Mouse (Mus musculus) liver, adult 2 months (tissue): ENCODE results near the gene Mcm3. TPM values are rescaled to one million over a fixed set of nuclear protein-coding genes. Genes with fewer than 3 reads are reported as not detected.
"Not testable (repeated sequence)": the region's sequence is repeated elsewhere in the genome, so short reads cannot be mapped to it uniquely, and the experiment has no call there.

Source experiments
- DNase-seq: peaks from one replicate; pipeline ENCODE4 v3.0.0-alpha.2; 2011; ENCODE audit warnings: low read depth, low spot score; ENCODE audit errors: extremely low read depth
- H3K27ac ChIP-seq: fragments of 200-500 bp; replicated peaks from 2 replicates; pipeline ENCODE4 v1.5.1; 2012; ENCODE audit warnings: low read depth, mild to moderate bottlenecking, control low read depth, inconsistent platforms, low read length; ENCODE audit not compliant: insufficient read depth
- H3K27me3 ChIP-seq: fragments of 200-500 bp; 2 replicates; pipeline ENCODE4 v1.6.1; 2012; ENCODE audit warnings: mild to moderate bottlenecking, moderate library complexity, low read length, inconsistent platforms; ENCODE audit not compliant: control insufficient read depth, insufficient read depth
- H3K36me3 ChIP-seq: fragments of 200-500 bp; 2 replicates; pipeline ENCODE4 v1.6.1; 2012; ENCODE audit warnings: low read length, inconsistent platforms; ENCODE audit not compliant: control insufficient read depth, insufficient read depth
- H3K4me1 ChIP-seq: fragments of 200-500 bp; 2 replicates; pipeline ENCODE4 v1.6.1; 2011; ENCODE audit warnings: low read length; ENCODE audit not compliant: control insufficient read depth, insufficient read depth
- H3K4me3 ChIP-seq: fragments of 200-500 bp; 2 replicates; pipeline ENCODE4 v1.5.1; 2011; ENCODE audit warnings: low read depth, mild to moderate bottlenecking, control low read depth, low read length, moderate library complexity; ENCODE audit not compliant: insufficient read depth
- H3K79me2 ChIP-seq: fragments of 200-500 bp; 2 replicates; pipeline ENCODE4 v1.6.1; 2012; ENCODE audit warnings: inconsistent platforms, mild to moderate bottlenecking, low read length, moderate library complexity; ENCODE audit not compliant: control insufficient read depth, insufficient read depth
- H3K9ac ChIP-seq: fragments of 200-500 bp; 2 replicates; pipeline ENCODE4 v1.6.1; 2012; ENCODE audit warnings: low read depth, mild to moderate bottlenecking, control low read depth, inconsistent platforms, low read length
- CTCF ChIP-seq: fragments of 200-500 bp; IDR thresholded peaks from 2 replicates; pipeline ENCODE4 v1.5.1; 2011; ENCODE audit warnings: low read depth, low read length, control low read depth
- POLR2A ChIP-seq: fragments of 200-500 bp; IDR thresholded peaks from 2 replicates; pipeline ENCODE4 v1.6.1; 2011; ENCODE audit warnings: low read length, control low read depth; ENCODE audit not compliant: insufficient read depth; ENCODE audit errors: extremely low read depth
- WGBS: fragments of 180-500 bp; shearing (Covaris S2); methylation state at CpG from one replicate; pipeline ENCODE4 v1.1.7; 2018; 5-methylcytosine and 5-hydroxymethylcytosine counted together
- polyA plus RNA-seq: library from polyadenylated mRNA; depleted of rRNA; stranded (reverse); fragments of >200 nt; gene quantifications from 2 replicates; pipeline ENCODE4 v1.2.3, GENCODE M21; 2012
- total RNA-seq: library from RNA; depleted of rRNA; stranded (reverse); fragments of >200 nt; gene quantifications from 2 replicates; pipeline ENCODE4 v1.2.3, GENCODE M21; 2014

Gene Mcm3
- total and polyA plus RNA-seq, 2 experiments = 1.9 to 4.4 TPM

DNA sequence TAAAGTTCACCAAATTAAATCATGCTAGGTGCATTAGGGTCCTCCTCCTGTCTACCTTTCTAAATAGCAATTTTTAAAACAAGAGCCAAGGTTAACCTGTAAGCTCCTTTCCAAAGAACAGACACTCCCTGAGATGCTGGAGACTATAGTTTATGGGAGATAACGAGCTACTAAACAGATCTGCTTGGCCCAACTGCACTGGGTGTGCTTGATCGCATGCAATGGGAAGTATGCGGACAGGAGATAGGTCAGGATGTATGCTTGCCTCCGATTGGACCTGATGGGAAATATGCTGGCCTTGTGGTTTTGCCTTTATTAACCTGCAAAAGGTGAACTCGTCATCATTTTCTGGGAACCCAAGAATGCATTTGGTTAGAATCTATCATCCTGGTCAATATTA is 24.9 kb downstream of the Mcm3 start:
- no peak for DNase-seq
- Histone ChIP-seq H3K79me2 (no peaks in the 10 kb centered on the region), H3K36me3 (no peaks in the 10 kb centered on the region), H3K27me3 (no peaks in the 10 kb centered on the region), H3K4me3 (no peak overlapping the region), H3K9ac (no peak overlapping the region), H3K4me1 (no peaks in the 10 kb centered on the region), H3K27ac (no peak overlapping the region)
- 92% methylated on average over 5 of the region's 5 CpGs for WGBS
- TF ChIP-seq CTCF (no peak), POLR2A (no peak)

DNA sequence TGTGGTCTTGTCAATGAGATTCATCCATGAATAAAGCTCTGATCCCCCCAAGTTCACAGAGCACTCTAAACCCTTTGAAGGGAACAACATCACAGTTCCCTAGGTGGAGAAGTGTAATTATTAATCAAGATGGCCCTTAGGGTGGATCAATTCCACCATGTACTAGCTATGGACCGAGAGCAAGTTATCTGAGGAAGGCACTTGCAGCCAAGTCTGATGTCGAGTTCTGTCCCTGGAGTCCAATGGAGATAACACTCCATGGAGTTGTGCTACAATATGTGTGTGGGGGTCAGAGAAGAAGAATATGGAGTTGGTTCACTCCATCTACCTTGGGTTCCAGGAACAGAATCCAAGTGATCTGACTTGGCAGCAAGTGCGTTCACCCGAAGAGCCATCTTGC is 25.4 kb downstream of the Mcm3 start:
- H3K4me1 ChIP-seq = no peaks in the 10 kb centered on the region
- no peak for DNase-seq
- WGBS = 87% methylated on average over 4 of the region's 4 CpGs
- TF ChIP-seq CTCF = no peak
- no peak for TF ChIP-seq POLR2A
- H3K27ac ChIP-seq = no peak overlapping the region
- H3K9ac ChIP-seq = no peak overlapping the region
- no peaks in the 10 kb centered on the region for H3K79me2 ChIP-seq
- H3K27me3 ChIP-seq = no peaks in the 10 kb centered on the region
- H3K36me3 ChIP-seq = no peaks in the 10 kb centered on the region
- no peak overlapping the region for H3K4me3 ChIP-seq

DNA sequence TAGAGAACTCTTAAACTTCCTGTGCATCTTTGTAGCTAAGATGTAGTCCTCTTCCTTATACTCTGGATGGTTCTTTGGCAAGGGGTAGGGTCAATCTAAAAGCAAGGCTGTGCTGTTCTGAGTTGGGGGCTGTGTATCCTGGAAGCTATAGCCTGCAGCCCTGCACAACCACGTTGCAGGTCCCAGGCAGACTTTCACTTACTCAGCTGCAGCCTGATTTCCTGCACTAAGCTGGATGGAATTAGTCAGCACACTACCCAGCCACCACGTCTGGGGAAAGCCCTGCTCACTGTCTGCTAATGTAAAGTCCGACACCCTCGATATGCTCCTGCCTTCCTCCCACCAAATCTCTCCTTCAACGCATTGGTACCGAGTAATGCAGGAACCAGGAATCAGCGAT is 28.7 kb downstream of the Mcm3 start:
- no peaks in the 10 kb centered on the region for H3K27me3 ChIP-seq
- H3K36me3 ChIP-seq = no peaks in the 10 kb centered on the region
- WGBS = 61% methylated on average over 7 of the region's 7 CpGs
- no peak overlapping the region for H3K4me3 ChIP-seq
- no peak overlapping the region for H3K9ac ChIP-seq
- H3K4me1 ChIP-seq = no peaks in the 10 kb centered on the region
- H3K27ac ChIP-seq = no peak overlapping the region
- no peaks in the 10 kb centered on the region for H3K79me2 ChIP-seq
- no peak for DNase-seq
- TF ChIP-seq POLR2A (no peak), CTCF (no peak)

DNA sequence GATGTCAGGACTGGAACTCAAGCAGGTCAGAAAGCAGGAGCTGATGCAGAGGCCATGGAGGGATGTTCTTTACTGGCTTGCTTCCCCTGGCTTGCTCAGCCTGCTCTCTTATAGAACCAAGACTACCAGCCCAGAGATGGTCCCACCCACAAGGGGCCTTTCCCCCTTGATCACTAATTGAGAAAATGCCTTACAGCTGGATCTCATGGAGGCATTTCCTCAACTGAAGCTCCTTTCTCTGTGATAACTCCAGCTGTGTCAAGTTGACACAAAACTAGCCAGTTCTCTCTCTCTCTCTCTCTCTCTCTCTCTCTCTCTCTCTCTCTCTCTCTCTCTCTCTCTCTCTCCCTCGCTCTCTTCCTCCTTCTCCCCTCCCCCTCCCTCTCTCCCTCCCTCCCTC is 29.6 kb downstream of the Mcm3 start, which contains the start of gene Il17f:
Gene Il17f (minus strand): TSS at position 101 of the 400 bp plus-strand sequence.
- not testable (repeated sequence) for H3K27me3 ChIP-seq, DNase-seq, H3K27ac ChIP-seq, H3K9ac ChIP-seq, H3K4me3 ChIP-seq, H3K4me1 ChIP-seq, H3K79me2 ChIP-seq, H3K36me3 ChIP-seq
- 88% methylated on average over 1 of the region's 1 CpGs for WGBS

DNA sequence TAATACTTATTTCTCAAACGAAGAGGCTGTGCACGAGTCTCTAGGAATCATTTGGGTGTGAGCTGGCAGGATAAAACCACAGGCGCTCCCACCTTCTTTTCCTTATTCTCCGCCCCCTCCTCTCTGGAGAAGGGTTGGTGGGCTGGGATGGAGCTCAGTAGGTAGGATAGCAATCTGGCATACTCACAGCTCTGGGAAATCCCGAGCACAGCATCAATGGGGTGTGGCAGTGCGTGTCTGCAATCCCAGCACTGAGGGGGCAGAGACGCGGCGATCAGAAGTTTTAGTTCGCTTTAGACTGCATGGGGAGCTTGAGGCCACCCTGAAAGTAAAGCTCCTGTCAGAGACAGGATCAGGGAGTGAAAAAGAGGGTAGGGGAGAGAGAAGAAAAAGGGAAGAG is 31.7 kb downstream of the Mcm3 start:
- WGBS = 59% methylated on average over 10 of the region's 10 CpGs
- TF ChIP-seq POLR2A = no peak
- no peak for TF ChIP-seq CTCF
- Histone ChIP-seq H3K27me3 (no peaks in the 10 kb centered on the region), H3K9ac (no peak overlapping the region), H3K36me3 (no peaks in the 10 kb centered on the region), H3K4me3 (no peak overlapping the region), H3K79me2 (no peaks in the 10 kb centered on the region), H3K27ac (no peak overlapping the region), H3K4me1 (no peaks in the 10 kb centered on the region)
- DNase-seq = no peak

DNA sequence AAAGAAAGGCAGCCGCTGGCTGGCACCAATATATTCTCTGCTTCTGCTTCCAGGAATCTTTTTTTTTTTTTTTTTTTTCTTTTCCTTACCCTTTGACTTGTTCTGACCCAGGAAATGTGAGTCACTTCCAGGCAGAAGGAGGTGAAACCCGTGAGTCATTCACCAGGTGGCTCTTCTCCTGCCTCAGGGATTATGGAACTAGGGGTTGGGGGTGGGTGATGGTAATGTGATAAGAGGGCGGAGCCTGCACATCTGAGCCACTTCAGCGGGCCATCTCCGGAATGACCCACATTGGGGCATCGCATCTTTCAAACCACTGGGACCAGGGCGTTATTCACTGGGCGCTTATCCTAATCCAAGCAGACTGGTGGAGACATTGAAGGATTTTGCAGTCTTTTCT is 33.1 kb downstream of the Mcm3 start:
- H3K36me3 ChIP-seq = no peaks in the 10 kb centered on the region
- no peak overlapping the region for H3K4me3 ChIP-seq
- H3K79me2 ChIP-seq = no peaks in the 10 kb centered on the region
- no peak for TF ChIP-seq POLR2A
- no peak for TF ChIP-seq CTCF
- H3K27me3 ChIP-seq = no peaks in the 10 kb centered on the region
- H3K4me1 ChIP-seq = no peaks in the 10 kb centered on the region
- no peak overlapping the region for H3K27ac ChIP-seq
- no peak overlapping the region for H3K9ac ChIP-seq
- 48% methylated on average over 8 of the region's 8 CpGs for WGBS
- no peak for DNase-seq
